Mouse (Mus musculus) heart, postnatal 0 days (tissue): ENCODE results near the gene Sult1c2.

ENCODE experiments used
- CTCF ChIP-seq: IDR thresholded peaks from 2 replicates; pipeline ENCODE4 v1.5.1; 2016; ENCODE audit warnings: antibody characterized with exemption, control low read depth, low read depth
- EP300 ChIP-seq: IDR thresholded peaks from 2 replicates; pipeline ENCODE4 v1.6.1; 2016; ENCODE audit warnings: antibody characterized with exemption, low read depth

GRCm38 (mm10) chr17:53833366-53833765 lies 12.8 kb downstream of the Sult1c2 start:
- TF ChIP-seq EP300 (no peak), CTCF (peak; percentile 57)
